Mouse (Mus musculus) lung, adult 2 months (tissue): Measurements from ENCODE around the gene 2810004N23Rik.

ENCODE experiments used
- CTCF ChIP-seq: fragments of 200-500 bp; IDR thresholded peaks from 2 replicates; pipeline ENCODE4 v1.5.1; 2011; ENCODE audit warnings: mild to moderate bottlenecking, low read length, control low read depth; ENCODE audit not compliant: insufficient read depth
- POLR2A ChIP-seq: fragments of 200-500 bp; IDR thresholded peaks from 2 replicates; pipeline ENCODE4 v1.6.1; 2011; ENCODE audit warnings: low read depth, mild to moderate bottlenecking, control low read depth, low read length, borderline replicate concordance; ENCODE audit errors: extremely low read depth

DNA sequence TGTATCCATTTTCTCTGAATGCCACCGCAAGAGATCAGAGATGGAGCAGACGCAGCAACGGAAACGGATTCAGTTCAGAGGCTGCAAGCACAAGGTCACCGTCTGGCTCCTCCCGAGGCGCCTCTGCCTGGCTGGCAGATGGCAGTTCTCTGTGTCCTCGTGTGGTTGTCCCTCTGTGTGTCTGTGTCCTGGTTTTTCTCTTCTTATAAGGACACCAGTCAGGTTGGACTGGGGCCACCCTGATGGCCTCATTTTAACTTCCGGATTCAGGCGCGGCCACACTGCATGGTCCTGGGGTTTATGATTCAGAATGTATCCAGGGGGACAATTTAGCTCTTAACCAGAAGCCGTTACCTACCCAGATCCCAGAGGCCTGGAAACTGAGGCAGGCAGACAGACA lies 47.0 kb downstream of the 2810004N23Rik start:
- TF ChIP-seq CTCF: no peak
- no peak for TF ChIP-seq POLR2A
